Mouse (Mus musculus) hindbrain, embryonic 11.5 days (tissue): ENCODE results near the gene Nav1. TPM values are rescaled to one million over a fixed set of nuclear protein-coding genes. Genes with fewer than 3 reads are reported as not detected.

ENCODE experiments used
- ATAC-seq: fragments of 200-750 bp; cut with Nextera tagmentation; 2 replicates; pipeline ENCODE4 v1.8.0; 2017; ENCODE audit warnings: mild to moderate bottlenecking, moderate TSS enrichment, moderate library complexity; ENCODE audit not compliant: low FRiP score
- DNase-seq: peaks from one replicate; pipeline ENCODE4 v3.0.0-alpha.2; 2015; ENCODE audit warnings: low spot score
- H3K27ac ChIP-seq: fragments of 300-500 bp; sonication (generic); 2 replicates; pipeline ENCODE4 v1.5.1; 2014; ENCODE audit warnings: mild to moderate bottlenecking, low read depth, low read length
- H3K27me3 ChIP-seq: fragments of 300-500 bp; sonication (generic); 2 replicates; pipeline ENCODE4 v1.6.1; 2014; ENCODE audit warnings: mild to moderate bottlenecking, low read length, moderate library complexity, mixed read lengths; ENCODE audit not compliant: control insufficient read depth, insufficient read depth
- H3K36me3 ChIP-seq: fragments of 300-500 bp; sonication (generic); 2 replicates; pipeline ENCODE4 v1.6.1; 2014; ENCODE audit warnings: mild to moderate bottlenecking, low read length, moderate library complexity, mixed read lengths; ENCODE audit not compliant: control insufficient read depth, insufficient read depth
- H3K4me1 ChIP-seq: fragments of 300-500 bp; sonication (generic); replicated peaks from 2 replicates; pipeline ENCODE4 v1.6.1; 2014; ENCODE audit warnings: low read length, mixed read lengths; ENCODE audit not compliant: control insufficient read depth, insufficient read depth
- H3K4me2 ChIP-seq: fragments of 300-500 bp; sonication (generic); replicated peaks from 2 replicates; pipeline ENCODE4 v1.6.1; 2014; ENCODE audit warnings: mild to moderate bottlenecking, low read depth, low read length
- H3K4me3 ChIP-seq: fragments of 300-500 bp; sonication (generic); 2 replicates; pipeline ENCODE4 v1.5.1; 2014; ENCODE audit warnings: low read depth, low read length
- H3K9ac ChIP-seq: fragments of 300-500 bp; sonication (generic); 2 replicates; pipeline ENCODE4 v1.6.1; 2014; ENCODE audit warnings: low read depth, low read length
- H3K9me3 ChIP-seq: fragments of 300-500 bp; sonication (generic); 2 replicates; pipeline ENCODE4 v1.6.1; 2016; ENCODE audit warnings: low read length; ENCODE audit not compliant: control insufficient read depth
- WGBS: fragments of 180-500 bp; shearing (Covaris S2); extraction: QIAGEN DNeasy Blood & Tissue Kit; methylation state at CpG from one replicate; pipeline ENCODE4 v1.1.7; 2014; 5-methylcytosine and 5-hydroxymethylcytosine counted together
- polyA plus RNA-seq: library from polyadenylated mRNA; unstranded; fragments of >200 nt; fragmentation: Nextera tagmentation; extraction: Ambion mirVana; gene quantifications from 2 replicates; pipeline ENCODE4 v1.2.1, GENCODE M21; 2014

The Nav1 gene
- polyA plus RNA-seq, 1 experiment from 2014 or later, result 21.0 TPM

DNA sequence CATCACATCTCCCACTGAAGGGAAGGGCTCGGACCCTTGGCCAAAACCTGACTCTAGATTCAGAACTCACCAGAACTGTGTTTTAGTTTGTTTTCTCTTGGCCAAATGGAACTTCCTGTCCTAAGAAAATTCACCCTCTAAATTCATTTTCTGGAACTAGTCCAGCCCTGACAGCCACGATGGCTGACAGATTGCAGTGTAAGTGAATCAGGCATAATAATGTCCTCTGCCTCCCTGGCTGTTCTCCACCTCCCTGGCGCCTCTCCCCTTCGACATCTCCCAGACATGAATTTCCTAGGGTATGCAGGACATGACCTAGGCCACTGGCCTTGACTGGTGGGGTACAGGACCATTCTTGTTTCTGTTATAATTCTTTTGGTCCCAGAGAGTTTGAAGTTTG lies 144.8 kb downstream of the Nav1 start:
- DNase-seq (no peak), ATAC-seq (no peak)
- Histone ChIP-seq H3K9me3 (no peaks in the 10 kb centered on the region), H3K27ac (no peak overlapping the region), H3K9ac (no peak overlapping the region), H3K4me3 (no peak overlapping the region), H3K4me2 (no peak overlapping the region), H3K27me3 (no peaks in the 10 kb centered on the region), H3K36me3 (no peaks in the 10 kb centered on the region), H3K4me1 (no peaks in the 10 kb centered on the region)
- 85% methylated on average over 4 of the region's 4 CpGs for WGBS

DNA sequence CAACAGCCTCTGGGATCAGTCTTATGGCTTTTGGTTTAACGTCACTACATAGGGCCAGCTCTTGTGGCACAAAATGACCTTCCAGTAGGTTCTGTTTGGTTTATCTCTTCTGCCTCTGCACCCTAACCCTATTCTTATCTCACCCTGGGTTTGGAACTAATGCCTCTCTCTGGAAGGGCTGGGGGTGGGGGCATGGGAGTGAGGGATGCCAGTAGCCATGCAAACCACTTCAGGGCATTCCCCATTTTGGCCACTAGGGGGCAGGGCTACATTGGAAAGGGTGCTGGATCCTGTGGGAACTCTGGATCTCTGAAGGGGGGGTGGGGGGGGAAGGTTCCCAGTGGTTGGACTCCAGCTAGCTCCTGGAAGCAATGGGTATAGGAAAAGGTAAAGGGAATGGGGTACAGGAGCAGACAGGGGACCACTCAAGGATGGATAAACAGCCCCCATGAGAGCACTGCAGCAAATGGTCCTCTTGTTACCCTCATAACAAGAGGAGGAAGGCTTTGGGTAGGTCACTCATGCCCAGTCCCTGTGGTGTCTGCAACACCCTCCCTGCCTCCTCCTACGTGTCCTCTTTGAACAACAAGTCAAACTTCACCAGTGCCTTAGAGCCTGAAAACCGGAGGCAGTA lies 145.9 kb downstream of the Nav1 start:
- DNase-seq (peak; percentile 84), ATAC-seq (no peak)
- 81% methylated on average over 3 of the region's 3 CpGs for WGBS
- H3K9me3 ChIP-seq, result no peaks in the 10 kb centered on the region
- H3K9ac ChIP-seq, result no peak overlapping the region
- H3K4me3 ChIP-seq, result no peak overlapping the region
- no peaks in the 10 kb centered on the region for H3K27me3 ChIP-seq
- no peaks in the 10 kb centered on the region for H3K36me3 ChIP-seq
- H3K4me2 ChIP-seq, result no peak overlapping the region
- no peak overlapping the region for H3K27ac ChIP-seq
- no peaks in the 10 kb centered on the region for H3K4me1 ChIP-seq

DNA sequence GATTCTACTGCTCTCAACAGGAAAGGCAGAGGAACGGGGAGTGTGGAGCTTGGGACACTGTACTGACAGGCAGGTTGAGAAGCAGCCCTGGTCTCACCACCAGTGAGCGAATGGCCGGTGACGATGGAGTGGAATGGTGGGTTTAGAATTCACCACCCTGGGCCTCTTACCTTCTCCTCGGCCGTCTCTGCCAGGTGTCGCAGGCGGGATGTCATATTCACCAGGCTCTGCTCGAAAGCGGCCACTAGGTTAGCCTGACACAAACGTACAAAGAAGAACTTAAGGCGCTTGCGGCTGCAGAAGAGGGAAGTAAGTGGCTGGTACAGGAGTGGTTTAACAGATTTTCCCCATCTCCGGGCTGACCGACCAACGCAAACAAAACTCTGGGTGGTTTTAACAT lies 146.6 kb downstream of the Nav1 start:
- H3K4me2 ChIP-seq, result no peak overlapping the region
- ATAC-seq (no peak), DNase-seq (no peak)
- no peaks in the 10 kb centered on the region for H3K27me3 ChIP-seq
- no peaks in the 10 kb centered on the region for H3K9me3 ChIP-seq
- H3K9ac ChIP-seq, result no peak overlapping the region
- WGBS, result 95% methylated on average over 16 of the region's 16 CpGs
- no peaks in the 10 kb centered on the region for H3K4me1 ChIP-seq
- no peak overlapping the region for H3K27ac ChIP-seq
- no peaks in the 10 kb centered on the region for H3K36me3 ChIP-seq
- no peak overlapping the region for H3K4me3 ChIP-seq

DNA sequence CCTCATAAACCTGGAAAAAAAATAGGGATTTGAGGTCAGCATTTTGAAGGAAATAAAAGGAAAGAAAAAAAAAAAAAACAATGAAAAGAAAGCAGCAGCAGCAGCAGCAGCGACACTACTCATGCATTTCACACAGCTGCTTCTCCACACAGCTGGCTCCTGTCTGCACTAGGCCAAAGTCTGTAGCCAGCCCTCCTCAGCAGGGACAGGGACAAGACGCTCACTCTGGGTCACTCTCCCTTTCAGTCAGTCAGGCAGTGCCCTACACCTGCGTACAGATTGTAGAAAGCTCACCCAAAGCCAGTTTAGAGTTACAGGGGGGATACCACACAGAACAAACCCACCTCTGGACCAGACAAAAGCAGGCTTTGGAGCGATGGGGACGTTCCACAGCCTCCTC lies 149.2 kb downstream of the Nav1 start:
- no peak for ATAC-seq
- no peak overlapping the region for H3K9ac ChIP-seq
- H3K9me3 ChIP-seq, result no peaks in the 10 kb centered on the region
- no peak overlapping the region for H3K4me3 ChIP-seq
- H3K4me2 ChIP-seq, result no peak overlapping the region
- DNase-seq, result no peak
- no peaks in the 10 kb centered on the region for H3K4me1 ChIP-seq
- H3K36me3 ChIP-seq, result 0 out of 2 replicates have a peak, but pooled peaks cover 3% of the 10 kb centered on the region
- no peak overlapping the region for H3K27ac ChIP-seq
- 92% methylated on average over 5 of the region's 5 CpGs for WGBS
- no peaks in the 10 kb centered on the region for H3K27me3 ChIP-seq

DNA sequence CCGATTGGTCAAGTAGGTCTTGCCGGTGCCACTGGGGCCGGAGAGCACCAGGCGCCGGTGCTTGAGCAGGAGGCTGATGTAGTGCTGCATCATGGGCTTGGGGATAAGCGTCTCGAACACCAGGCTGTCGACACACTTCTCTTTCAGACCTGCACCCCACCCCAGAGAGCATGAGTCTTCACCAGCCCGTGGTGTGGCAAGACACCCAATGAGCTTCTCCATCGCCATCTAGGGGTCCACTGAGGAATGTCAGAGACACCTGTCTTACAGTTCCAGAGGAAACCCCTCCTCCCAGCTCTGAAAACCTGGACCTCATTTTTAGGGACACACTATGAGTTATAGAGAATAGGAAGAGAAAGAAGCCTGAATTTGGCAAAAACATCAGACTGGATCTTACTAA lies 154.8 kb downstream of the Nav1 start:
- 0 out of 2 replicates have a peak, but pooled peaks cover 3% of the 10 kb centered on the region for H3K36me3 ChIP-seq
- WGBS, result 82% methylated on average over 10 of the region's 10 CpGs
- no peak overlapping the region for H3K9ac ChIP-seq
- H3K4me1 ChIP-seq, result no peaks in the 10 kb centered on the region
- DNase-seq (peak; percentile 48), ATAC-seq (no peak)
- no peaks in the 10 kb centered on the region for H3K9me3 ChIP-seq
- no peak overlapping the region for H3K4me2 ChIP-seq
- H3K4me3 ChIP-seq, result no peak overlapping the region
- no peak overlapping the region for H3K27ac ChIP-seq
- no peaks in the 10 kb centered on the region for H3K27me3 ChIP-seq

DNA sequence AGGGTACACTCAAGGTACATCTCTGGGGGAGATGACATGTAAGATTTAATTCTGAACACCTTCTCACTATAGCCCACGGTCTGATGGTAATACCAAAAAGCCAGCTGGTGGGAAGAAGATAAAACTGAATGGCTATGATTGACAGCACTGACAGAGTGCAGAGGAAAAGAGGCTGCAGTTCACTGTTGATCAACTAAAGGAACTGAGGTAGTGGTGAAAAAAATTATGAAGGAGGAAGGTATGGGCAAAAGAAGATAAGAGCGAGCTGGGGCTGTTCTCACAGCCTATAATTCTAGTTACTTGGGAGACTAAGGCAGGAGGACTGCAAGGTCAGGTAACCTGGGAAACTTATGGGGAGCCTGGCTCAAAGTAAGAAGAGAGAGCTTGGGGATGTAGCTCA lies 155.7 kb downstream of the Nav1 start:
- Histone ChIP-seq H3K4me2 (no peak overlapping the region), H3K9me3 (no peaks in the 10 kb centered on the region), H3K27ac (no peak overlapping the region), H3K4me1 (no peaks in the 10 kb centered on the region), H3K9ac (no peak overlapping the region), H3K27me3 (no peaks in the 10 kb centered on the region), H3K4me3 (no peak overlapping the region), H3K36me3 (0 out of 2 replicates have a peak, but pooled peaks cover 3% of the 10 kb centered on the region)
- ATAC-seq, result no peak
- WGBS, result 89% methylated on average over 2 of the region's 2 CpGs
- no peak for DNase-seq

DNA sequence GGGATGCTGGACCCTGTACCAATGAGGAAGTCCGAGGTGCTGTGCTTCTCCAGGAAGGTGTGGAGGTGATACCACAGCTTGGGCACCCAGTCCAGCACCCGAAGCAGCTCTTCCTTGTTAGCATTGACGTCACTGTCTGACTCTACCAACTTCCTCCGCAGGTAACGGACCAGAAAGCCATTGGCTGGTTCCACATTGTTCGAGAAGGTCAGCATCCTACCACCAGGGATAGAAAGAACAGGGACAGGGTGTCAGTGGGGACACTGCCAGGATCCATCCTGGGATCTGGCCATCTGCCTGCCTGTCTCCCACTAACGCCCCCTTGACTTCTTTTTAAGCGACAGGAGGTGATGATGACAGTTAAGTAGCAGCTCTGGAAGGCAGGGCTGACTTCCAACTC lies 157.2 kb downstream of the Nav1 start:
- WGBS, result 90% methylated on average over 8 of the region's 8 CpGs
- DNase-seq (no peak), ATAC-seq (no peak)
- no peak overlapping the region for H3K27ac ChIP-seq
- H3K4me2 ChIP-seq, result no peak overlapping the region
- no peaks in the 10 kb centered on the region for H3K9me3 ChIP-seq
- no peak overlapping the region for H3K9ac ChIP-seq
- 0 out of 2 replicates have a peak, but pooled peaks cover 3% of the 10 kb centered on the region for H3K36me3 ChIP-seq
- H3K4me1 ChIP-seq, result no peaks in the 10 kb centered on the region
- H3K27me3 ChIP-seq, result no peaks in the 10 kb centered on the region
- no peak overlapping the region for H3K4me3 ChIP-seq

DNA sequence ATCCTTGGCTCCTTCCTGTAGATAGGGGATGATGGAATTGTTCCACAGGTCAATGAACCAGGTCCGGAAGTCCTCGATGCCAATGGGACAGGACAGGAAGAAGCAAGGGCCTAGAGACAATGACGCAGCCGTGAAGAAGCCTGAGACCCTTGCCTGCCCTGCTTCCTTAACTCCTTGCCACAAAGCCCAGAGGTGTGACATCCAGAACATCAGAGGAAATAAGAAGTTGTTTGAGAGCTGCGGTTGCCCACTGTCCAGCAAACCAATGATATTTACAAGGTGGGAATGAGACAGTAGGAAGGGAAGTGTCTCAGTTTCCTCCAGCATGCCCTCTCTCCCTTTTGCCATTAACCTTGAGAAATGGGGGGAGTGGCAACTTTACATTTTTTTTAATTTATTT lies 158.2 kb downstream of the Nav1 start:
- Histone ChIP-seq H3K9me3 (no peaks in the 10 kb centered on the region), H3K4me3 (no peak overlapping the region), H3K27ac (no peak overlapping the region), H3K27me3 (no peaks in the 10 kb centered on the region), H3K9ac (no peak overlapping the region), H3K4me1 (no peaks in the 10 kb centered on the region), H3K36me3 (no peaks in the 10 kb centered on the region), H3K4me2 (no peak overlapping the region)
- DNase-seq, result no peak
- ATAC-seq, result no peak
- 96% methylated on average over 5 of the region's 5 CpGs for WGBS

DNA sequence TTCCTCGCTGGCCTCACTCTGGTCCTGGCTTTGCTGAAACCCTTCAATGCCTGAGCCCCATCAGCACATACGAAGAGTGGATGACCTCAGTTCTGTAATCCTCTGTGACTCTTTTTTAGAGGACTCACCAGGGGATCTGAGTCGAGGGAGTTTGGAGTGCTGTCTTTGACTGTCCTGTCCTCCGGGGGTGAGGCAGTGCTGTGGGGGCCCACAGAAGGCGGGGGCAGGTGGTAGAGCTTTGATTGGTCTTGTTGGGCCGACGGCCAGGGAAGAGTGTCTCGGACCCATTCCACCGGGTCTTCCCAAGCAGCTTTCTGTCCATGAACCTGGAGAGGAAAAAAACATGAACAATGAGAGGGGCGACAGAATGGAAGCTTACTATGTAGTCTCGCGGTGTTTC lies 163.6 kb downstream of the Nav1 start:
- H3K4me3 ChIP-seq, result no peak overlapping the region
- H3K9ac ChIP-seq, result no peak overlapping the region
- 0 out of 2 replicates have a peak, but pooled peaks cover 4% of the 10 kb centered on the region for H3K36me3 ChIP-seq
- H3K4me2 ChIP-seq, result no peak overlapping the region
- DNase-seq, result no peak
- no peaks in the 10 kb centered on the region for H3K27me3 ChIP-seq
- no peak for ATAC-seq
- H3K4me1 ChIP-seq, result no peaks in the 10 kb centered on the region
- H3K27ac ChIP-seq, result no peak overlapping the region
- 93% methylated on average over 12 of the region's 12 CpGs for WGBS
- no peaks in the 10 kb centered on the region for H3K9me3 ChIP-seq
